Mouse (Mus musculus) forebrain, embryonic 11.5 days (tissue): ENCODE measurements around the gene Tmem44. TPM values are rescaled to one million over a fixed set of nuclear protein-coding genes. Genes with fewer than 3 reads are reported as not detected.

Source experiments
- ATAC-seq: fragments of 200-750 bp; cut with Nextera tagmentation; replicated peaks from 2 replicates; pipeline ENCODE4 v1.8.0; 2017; ENCODE audit warnings: moderate TSS enrichment; ENCODE audit not compliant: low FRiP score
- DNase-seq: peaks from one replicate; pipeline ENCODE4 v3.0.0-alpha.2; 2017; ENCODE audit warnings: low spot score
- H3K27ac ChIP-seq: fragments of 300-500 bp; sonication (generic); 2 replicates; pipeline ENCODE4 v1.5.1; 2014; ENCODE audit warnings: low read depth, low read length
- H3K27me3 ChIP-seq: fragments of 300-500 bp; sonication (generic); 2 replicates; pipeline ENCODE4 v1.6.1; 2014; ENCODE audit warnings: mild to moderate bottlenecking, low read length, mixed read lengths; ENCODE audit not compliant: control insufficient read depth, insufficient read depth
- H3K36me3 ChIP-seq: fragments of 300-500 bp; sonication (generic); 2 replicates; pipeline ENCODE4 v1.6.1; 2014; ENCODE audit warnings: mild to moderate bottlenecking, low read length, moderate library complexity, mixed read lengths; ENCODE audit not compliant: control insufficient read depth, insufficient read depth
- H3K4me1 ChIP-seq: fragments of 300-500 bp; sonication (generic); replicated peaks from 2 replicates; pipeline ENCODE4 v1.6.1; 2014; ENCODE audit warnings: low read length, mixed read lengths; ENCODE audit not compliant: control insufficient read depth, insufficient read depth
- H3K4me2 ChIP-seq: fragments of 300-500 bp; sonication (generic); 2 replicates; pipeline ENCODE4 v1.6.1; 2014; ENCODE audit warnings: low read depth, mild to moderate bottlenecking, low read length, moderate library complexity, mixed read lengths; ENCODE audit not compliant: severe bottlenecking
- H3K4me3 ChIP-seq: fragments of 300-500 bp; sonication (generic); 2 replicates; pipeline ENCODE4 v1.5.1; 2014; ENCODE audit warnings: low read depth, low read length
- H3K9ac ChIP-seq: fragments of 300-500 bp; sonication (generic); 2 replicates; pipeline ENCODE4 v1.6.1; 2014; ENCODE audit warnings: low read length
- H3K9me3 ChIP-seq: fragments of 300-500 bp; sonication (generic); 2 replicates; pipeline ENCODE4 v1.6.1; 2016; ENCODE audit warnings: low read length, mixed read lengths; ENCODE audit not compliant: control insufficient read depth
- WGBS: fragments of 180-500 bp; shearing (Covaris S2); extraction: QIAGEN DNeasy Blood & Tissue Kit; methylation state at CpG from one replicate; pipeline ENCODE4 v1.1.7; 2014; 5-methylcytosine and 5-hydroxymethylcytosine counted together
- polyA plus RNA-seq: library from polyadenylated mRNA; unstranded; fragments of >200 nt; fragmentation: Nextera tagmentation; extraction: Ambion mirVana; gene quantifications from 2 replicates; pipeline ENCODE4 v1.2.1, GENCODE M21; 2014

Tmem44 gene
- polyA plus RNA-seq, 1 experiment from 2014 or later: 26.3 TPM

- DNase-seq (peak; percentile 94), ATAC-seq (peak; percentile 93)
- Histone ChIP-seq H3K4me2 (peak overlapping the region; percentile 74), H3K9ac (peak overlapping the region; percentile 77), H3K4me3 (peak overlapping the region; percentile 56), H3K4me1 (peaks cover 2% of the 10 kb centered on the region; the same call in 1 of the 2 replicates), H3K9me3 (no peaks in the 10 kb centered on the region), H3K27ac (peak overlapping the region; percentile 81), H3K27me3 (no peaks in the 10 kb centered on the region), H3K36me3 (no peaks in the 10 kb centered on the region)
- WGBS: 6% methylated on average over 44 of the region's 44 CpGs
Measured at GRCm38 (mm10) chr16:30510504-30511451, 39.9 kb downstream of the Tmem44 start.

- no peak for DNase-seq
- Histone ChIP-seq H3K27ac (no peak overlapping the region), H3K9ac (peak overlapping the region; percentile 77), H3K4me1 (peaks cover 2% of the 10 kb centered on the region; the same call in 1 of the 2 replicates), H3K4me3 (peak overlapping the region; percentile 56), H3K9me3 (no peaks in the 10 kb centered on the region), H3K4me2 (peak overlapping the region; percentile 74), H3K36me3 (no peaks in the 10 kb centered on the region), H3K27me3 (no peaks in the 10 kb centered on the region)
- WGBS: 54% methylated on average over 9 of the region's 9 CpGs
- ATAC-seq: no peak
Measured at GRCm38 (mm10) chr16:30510091-30510490, 40.6 kb downstream of the Tmem44 start.

GRCm38 (mm10) chr16:30509340-30509739 is 41.3 kb downstream of the Tmem44 start:
- ATAC-seq (no peak), DNase-seq (no peak)
- peaks cover 2% of the 10 kb centered on the region; the same call in 1 of the 2 replicates for H3K4me1 ChIP-seq
- 91% methylated on average over 12 of the region's 12 CpGs for WGBS
- no peaks in the 10 kb centered on the region for H3K27me3 ChIP-seq
- H3K27ac ChIP-seq: no peak overlapping the region
- H3K9ac ChIP-seq: no peak overlapping the region; the same call in 1 of the 2 replicates
- H3K4me3 ChIP-seq: no peak overlapping the region
- no peaks in the 10 kb centered on the region for H3K36me3 ChIP-seq
- H3K9me3 ChIP-seq: no peaks in the 10 kb centered on the region
- H3K4me2 ChIP-seq: no peak overlapping the region

GRCm38 (mm10) chr16:30508738-30509137 is 41.9 kb downstream of the Tmem44 start:
- DNase-seq (no peak), ATAC-seq (no peak)
- WGBS: 89% methylated on average over 9 of the region's 9 CpGs
- Histone ChIP-seq H3K9me3 (no peaks in the 10 kb centered on the region), H3K4me2 (no peak overlapping the region), H3K36me3 (no peaks in the 10 kb centered on the region), H3K9ac (no peak overlapping the region), H3K27me3 (no peaks in the 10 kb centered on the region), H3K4me1 (peaks cover 2% of the 10 kb centered on the region; the same call in 1 of the 2 replicates), H3K27ac (no peak overlapping the region), H3K4me3 (no peak overlapping the region)

- Histone ChIP-seq H3K4me2 (no peak overlapping the region), H3K4me1 (peaks cover 2% of the 10 kb centered on the region; the same call in 1 of the 2 replicates), H3K27ac (no peak overlapping the region), H3K9me3 (no peaks in the 10 kb centered on the region), H3K4me3 (no peak overlapping the region), H3K36me3 (no peaks in the 10 kb centered on the region), H3K27me3 (peaks cover 3% of the 10 kb centered on the region; the same call in 1 of the 2 replicates), H3K9ac (no peak overlapping the region)
- peak; percentile 39 for DNase-seq
- 80% methylated on average over 10 of the region's 10 CpGs for WGBS
- ATAC-seq: no peak
Measured at GRCm38 (mm10) chr16:30507120-30507519, 43.5 kb downstream of the Tmem44 start.

GRCm38 (mm10) chr16:30505311-30506031 is 45.2 kb downstream of the Tmem44 start:
- H3K4me1 ChIP-seq: no peaks in the 10 kb centered on the region
- H3K4me2 ChIP-seq: no peak overlapping the region
- H3K27ac ChIP-seq: no peak overlapping the region
- H3K27me3 ChIP-seq: peaks cover 3% of the 10 kb centered on the region; the same call in 1 of the 2 replicates
- no peaks in the 10 kb centered on the region for H3K36me3 ChIP-seq
- no peak for DNase-seq
- H3K9me3 ChIP-seq: no peaks in the 10 kb centered on the region
- WGBS: 69% methylated on average over 11 of the region's 11 CpGs
- H3K9ac ChIP-seq: no peak overlapping the region
- ATAC-seq: no peak
- H3K4me3 ChIP-seq: no peak overlapping the region

GRCm38 (mm10) chr16:30504856-30505255 is 45.8 kb downstream of the Tmem44 start:
- Histone ChIP-seq H3K9ac (no peak overlapping the region), H3K27ac (no peak overlapping the region), H3K27me3 (peaks cover 3% of the 10 kb centered on the region; the same call in 1 of the 2 replicates), H3K9me3 (no peaks in the 10 kb centered on the region), H3K4me1 (no peaks in the 10 kb centered on the region), H3K4me2 (no peak overlapping the region), H3K36me3 (no peaks in the 10 kb centered on the region), H3K4me3 (no peak overlapping the region)
- ATAC-seq: no peak
- WGBS: 74% methylated on average over 4 of the region's 4 CpGs
- no peak for DNase-seq

- no peaks in the 10 kb centered on the region for H3K9me3 ChIP-seq
- no peak overlapping the region for H3K27ac ChIP-seq
- WGBS: 17% methylated on average over 15 of the region's 15 CpGs
- DNase-seq (peak; percentile 75), ATAC-seq (no peak)
- H3K4me2 ChIP-seq: no peak overlapping the region
- H3K36me3 ChIP-seq: no peaks in the 10 kb centered on the region
- no peak overlapping the region for H3K4me3 ChIP-seq
- H3K9ac ChIP-seq: no peak overlapping the region
- H3K27me3 ChIP-seq: peaks cover 3% of the 10 kb centered on the region; the same call in 1 of the 2 replicates
- H3K4me1 ChIP-seq: peaks cover 2% of the 10 kb centered on the region
Measured at GRCm38 (mm10) chr16:30503958-30504357, 46.7 kb downstream of the Tmem44 start.
